Mouse (Mus musculus): Measurements from ENCODE around the gene Olfr267.
A peak's percentile ranks its signal among the peaks of the same experiment; 100 is the strongest.

Gene Olfr267

GRCm38 (mm10) chr4:58787616-58788015 lies at the start of gene Olfr267:
Olfr267 (minus strand) TSS chr4:58787716.
- no peak for DNase-seq

GRCm38 (mm10) chr4:58832908-58833307 lies 45.4 kb upstream of the Olfr267 start:
- DNase-seq: no peak

- DNase-seq: no peak
Observed at GRCm38 (mm10) chr4:58825921-58826320, 38.4 kb upstream of the Olfr267 start.

- no peak for DNase-seq
Observed at GRCm38 (mm10) chr4:58786659-58787058, 857 bp downstream of the Olfr267 start.

GRCm38 (mm10) chr4:58763417-58763816 lies 24.1 kb downstream of the Olfr267 start:
- DNase-seq: peak; percentile 13

- DNase-seq: no peak
Observed at GRCm38 (mm10) chr4:58749510-58749909, 38.0 kb downstream of the Olfr267 start.

- DNase-seq: peak; percentile 44
Observed at GRCm38 (mm10) chr4:58749101-58749500, 38.4 kb downstream of the Olfr267 start.

GRCm38 (mm10) chr4:58745583-58746222 lies 41.8 kb downstream of the Olfr267 start:
- DNase-seq: no peak

GRCm38 (mm10) chr4:58736867-58737633 lies 50.5 kb downstream of the Olfr267 start:
- peak; percentile 25 for DNase-seq

All from kidney, postnatal 10 days (tissue).